Mouse (Mus musculus): Measurements from ENCODE around the gene Med20. TPM values are rescaled to one million over a fixed set of nuclear protein-coding genes. Genes with fewer than 3 reads are reported as not detected.
A peak's percentile ranks its signal among the peaks of the same experiment; 100 is the strongest.

The Med20 gene
- 38.7 and 39.7 TPM in 2 replicates for polyA plus RNA-seq (2015; fragmentation: Nextera tagmentation; extraction: Ambion mirVana)

- H3K4me3 ChIP-seq (replicated peaks): peak within 1 kb of the TSS; percentile 72
- peaks cover 21% of the 10 kb centered on the region for H3K4me1 ChIP-seq
- H3K9me3 ChIP-seq: no peaks in the 10 kb centered on the region
- H3K27me3 ChIP-seq (replicated peaks): no peaks in the 10 kb centered on the region
- ATAC-seq (ENCODE audit: insufficient read depth, low FRiP score, low read depth): peak; percentile 94
- peak within 1 kb of the TSS; percentile 81 for H3K27ac ChIP-seq
- peaks cover 12% of the 10 kb centered on the region for H3K36me3 ChIP-seq
- WGBS: under 1% methylated on average over 59 of the region's 59 CpGs
- H3K4me2 ChIP-seq: peak within 1 kb of the TSS; percentile 84
- H3K9ac ChIP-seq: peak within 1 kb of the TSS; percentile 57
These were observed at the start of gene Med20, which contains the start of the genes Bysl and Gm20517 for GRCm38 (mm10) chr17:47610849-47611660. Med20 (plus strand) TSS chr17:47611582. Bysl (minus strand) TSS chr17:47611492. Gm20517 (plus strand) TSS chr17:47611589.

- Histone ChIP-seq H3K36me3 (no peaks in the 10 kb centered on the region), H3K4me2 (no peak overlapping the region), H3K9me3 (no peaks in the 10 kb centered on the region), H3K27ac (no peak overlapping the region), H3K4me3 (replicated peaks) (no peak overlapping the region), H3K4me1 (peaks cover 2% of the 10 kb centered on the region; the same call in 1 of the 2 replicates), H3K9ac (no peak overlapping the region), H3K27me3 (replicated peaks) (no peaks in the 10 kb centered on the region)
- 80% methylated on average over 6 of the region's 6 CpGs for WGBS
- no peak for ATAC-seq (ENCODE audit: insufficient read depth, low FRiP score, low read depth)
These were observed 48.5 kb upstream of the Med20 start for GRCm38 (mm10) chr17:47562875-47563274.

DNA sequence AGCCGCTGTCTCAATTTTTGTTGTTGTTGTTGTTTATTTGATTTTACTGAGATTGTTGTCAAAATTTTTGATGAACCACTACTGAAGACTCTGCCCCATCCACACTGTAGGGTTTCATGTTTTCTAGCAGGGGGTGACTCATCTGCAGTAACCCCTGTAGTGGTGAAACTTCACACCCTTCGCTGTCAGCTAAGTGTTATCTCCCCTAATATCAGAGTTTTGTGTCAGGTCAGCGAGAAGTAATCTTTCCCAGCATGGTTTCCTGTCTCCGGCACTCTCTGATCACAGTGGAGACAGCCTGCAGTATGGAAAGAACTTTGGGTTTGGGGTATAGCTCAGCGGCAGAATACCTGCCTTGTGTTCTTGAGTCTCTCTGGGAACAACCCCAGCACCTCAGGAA, 46.8 kb upstream of the Med20 start:
- Histone ChIP-seq H3K4me1 (peaks cover 2% of the 10 kb centered on the region; the same call in 1 of the 2 replicates), H3K27ac (no peak overlapping the region), H3K4me3 (replicated peaks) (no peak overlapping the region), H3K27me3 (replicated peaks) (no peaks in the 10 kb centered on the region), H3K4me2 (no peak overlapping the region), H3K36me3 (no peaks in the 10 kb centered on the region), H3K9me3 (no peaks in the 10 kb centered on the region), H3K9ac (no peak overlapping the region)
- ATAC-seq (ENCODE audit: insufficient read depth, low FRiP score, low read depth): no peak
- 74% methylated on average over 5 of the region's 5 CpGs for WGBS

DNA sequence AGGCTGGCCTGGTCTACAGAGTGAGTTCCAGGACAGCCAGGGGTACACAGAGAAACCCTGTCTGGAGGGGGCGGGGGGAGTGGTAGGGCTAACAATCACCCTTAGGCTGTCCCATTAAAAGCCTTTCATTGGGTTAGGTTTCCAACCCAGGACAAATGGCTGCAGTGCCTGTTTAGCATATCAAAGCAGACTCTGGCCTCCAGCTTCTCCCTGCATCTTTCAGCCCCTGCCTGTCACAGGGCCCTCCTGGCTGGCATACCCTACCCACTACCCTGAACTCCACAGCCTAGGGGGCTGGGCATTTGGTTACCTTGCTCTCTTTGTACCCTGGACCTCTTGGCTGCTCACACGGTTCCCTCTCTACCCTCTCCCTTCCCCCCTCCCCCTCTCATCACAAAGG, 45.2 kb upstream of the Med20 start:
- Histone ChIP-seq H3K4me3 (replicated peaks) (no peak overlapping the region), H3K4me2 (no peak overlapping the region), H3K27ac (no peak overlapping the region), H3K9me3 (no peaks in the 10 kb centered on the region), H3K27me3 (replicated peaks) (no peaks in the 10 kb centered on the region), H3K9ac (no peak overlapping the region), H3K4me1 (no peaks in the 10 kb centered on the region), H3K36me3 (no peaks in the 10 kb centered on the region)
- no peak for ATAC-seq (ENCODE audit: insufficient read depth, low FRiP score, low read depth)
- WGBS: 62% methylated on average over 2 of the region's 2 CpGs

- H3K4me1 ChIP-seq: no peaks in the 10 kb centered on the region
- H3K27me3 ChIP-seq (replicated peaks): no peaks in the 10 kb centered on the region
- H3K27ac ChIP-seq: peak overlapping the region; percentile 26; the same call in 1 of the 2 replicates
- H3K9ac ChIP-seq: no peak overlapping the region
- H3K4me3 ChIP-seq (replicated peaks): no peak overlapping the region
- WGBS: 68% methylated on average over 3 of the region's 3 CpGs
- no peaks in the 10 kb centered on the region for H3K36me3 ChIP-seq
- no peak for ATAC-seq (ENCODE audit: insufficient read depth, low FRiP score, low read depth)
- no peaks in the 10 kb centered on the region for H3K9me3 ChIP-seq
- no peak overlapping the region for H3K4me2 ChIP-seq
These were observed 44.1 kb upstream of the Med20 start for GRCm38 (mm10) chr17:47567271-47567670.

GRCm38 (mm10) chr17:47568389-47568788, 43.0 kb upstream of the Med20 start:
- Histone ChIP-seq H3K27me3 (replicated peaks) (no peaks in the 10 kb centered on the region), H3K36me3 (no peaks in the 10 kb centered on the region), H3K9ac (no peak overlapping the region), H3K4me2 (no peak overlapping the region), H3K4me1 (no peaks in the 10 kb centered on the region), H3K4me3 (replicated peaks) (no peak overlapping the region), H3K27ac (no peak overlapping the region), H3K9me3 (no peaks in the 10 kb centered on the region)
- WGBS: 88% methylated on average over 3 of the region's 3 CpGs
- ATAC-seq (ENCODE audit: insufficient read depth, low FRiP score, low read depth): peak; percentile 83; the same call in 1 of the 2 replicates

GRCm38 (mm10) chr17:47568951-47569527, 42.3 kb upstream of the Med20 start:
- H3K4me2 ChIP-seq: no peak overlapping the region
- no peaks in the 10 kb centered on the region for H3K9me3 ChIP-seq
- H3K4me1 ChIP-seq: no peaks in the 10 kb centered on the region
- H3K9ac ChIP-seq: no peak overlapping the region
- no peak overlapping the region for H3K27ac ChIP-seq
- ATAC-seq (ENCODE audit: insufficient read depth, low FRiP score, low read depth): no peak
- 80% methylated on average over 10 of the region's 10 CpGs for WGBS
- H3K27me3 ChIP-seq (replicated peaks): no peaks in the 10 kb centered on the region
- H3K36me3 ChIP-seq: no peaks in the 10 kb centered on the region
- H3K4me3 ChIP-seq (replicated peaks): no peak overlapping the region

DNA sequence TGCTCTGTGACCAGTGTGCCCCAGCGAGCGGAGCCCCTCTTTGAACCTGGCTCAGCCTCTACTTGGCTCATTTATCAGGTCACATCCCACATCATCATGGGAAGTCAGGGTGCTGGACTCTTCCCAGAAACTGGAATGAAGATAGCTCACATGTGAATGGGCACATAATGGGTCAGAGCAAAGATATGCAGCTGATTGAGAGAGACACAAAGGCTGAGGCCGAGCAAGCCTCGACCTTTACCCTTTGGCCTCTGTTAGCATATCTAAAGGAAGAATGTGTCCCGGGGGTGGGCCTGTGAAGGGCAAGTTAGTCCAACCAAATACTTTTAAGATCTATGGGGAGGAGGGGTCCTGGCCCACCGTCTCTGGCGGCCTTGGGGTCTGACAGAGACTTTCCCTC, 39.8 kb upstream of the Med20 start:
- no peak for ATAC-seq (ENCODE audit: insufficient read depth, low FRiP score, low read depth)
- Histone ChIP-seq H3K4me3 (replicated peaks) (no peak overlapping the region), H3K4me2 (no peak overlapping the region), H3K4me1 (no peaks in the 10 kb centered on the region), H3K9ac (no peak overlapping the region), H3K27me3 (replicated peaks) (no peaks in the 10 kb centered on the region), H3K9me3 (no peaks in the 10 kb centered on the region), H3K36me3 (no peaks in the 10 kb centered on the region), H3K27ac (no peak overlapping the region)
- 49% methylated on average over 7 of the region's 7 CpGs for WGBS

GRCm38 (mm10) chr17:47572436-47572835, 38.9 kb upstream of the Med20 start:
- ATAC-seq (ENCODE audit: insufficient read depth, low FRiP score, low read depth): no peak
- Histone ChIP-seq H3K9me3 (no peaks in the 10 kb centered on the region), H3K27me3 (replicated peaks) (no peaks in the 10 kb centered on the region), H3K4me3 (replicated peaks) (no peak overlapping the region), H3K4me1 (no peaks in the 10 kb centered on the region), H3K9ac (no peak overlapping the region), H3K36me3 (no peaks in the 10 kb centered on the region), H3K27ac (no peak overlapping the region), H3K4me2 (no peak overlapping the region)

- no peak overlapping the region for H3K9ac ChIP-seq
- H3K27ac ChIP-seq: no peak overlapping the region
- H3K9me3 ChIP-seq: no peaks in the 10 kb centered on the region
- no peak overlapping the region for H3K4me2 ChIP-seq
- no peak overlapping the region for H3K4me3 ChIP-seq (replicated peaks)
- 69% methylated on average over 8 of the region's 8 CpGs for WGBS
- ATAC-seq (ENCODE audit: insufficient read depth, low FRiP score, low read depth): no peak
- H3K27me3 ChIP-seq (replicated peaks): no peaks in the 10 kb centered on the region
- no peaks in the 10 kb centered on the region for H3K4me1 ChIP-seq
- no peaks in the 10 kb centered on the region for H3K36me3 ChIP-seq
These were observed 37.4 kb upstream of the Med20 start for GRCm38 (mm10) chr17:47574028-47574427.

GRCm38 (mm10) chr17:47574830-47575229, 36.6 kb upstream of the Med20 start:
- ATAC-seq (ENCODE audit: insufficient read depth, low FRiP score, low read depth): no peak
- H3K36me3 ChIP-seq: no peaks in the 10 kb centered on the region
- no peak overlapping the region for H3K9ac ChIP-seq
- no peaks in the 10 kb centered on the region for H3K4me1 ChIP-seq
- no peaks in the 10 kb centered on the region for H3K27me3 ChIP-seq (replicated peaks)
- WGBS: 66% methylated on average over 11 of the region's 11 CpGs
- no peaks in the 10 kb centered on the region for H3K9me3 ChIP-seq
- H3K27ac ChIP-seq: no peak overlapping the region
- H3K4me3 ChIP-seq (replicated peaks): no peak overlapping the region
- no peak overlapping the region for H3K4me2 ChIP-seq

DNA sequence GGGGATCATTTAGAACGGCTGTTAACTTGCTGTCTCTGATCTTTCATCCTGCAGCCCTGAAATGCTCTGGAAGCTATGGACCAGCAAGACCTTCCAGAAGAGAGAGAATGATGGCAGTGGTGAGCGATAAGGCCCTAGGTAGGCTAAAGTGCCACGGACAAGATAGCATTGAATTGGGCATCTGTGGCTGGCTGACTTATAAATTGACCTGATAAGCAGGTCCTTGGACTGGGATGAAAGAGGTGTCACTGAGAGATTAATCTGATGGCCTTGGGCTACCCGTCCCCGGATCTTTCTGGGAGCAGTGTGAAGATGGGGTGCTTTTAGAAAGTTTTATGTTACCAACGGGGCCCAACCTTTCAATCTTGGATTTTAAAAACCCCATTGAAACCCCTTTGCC, 32.7 kb upstream of the Med20 start:
- 73% methylated on average over 6 of the region's 6 CpGs for WGBS
- Histone ChIP-seq H3K36me3 (no peaks in the 10 kb centered on the region), H3K4me2 (no peak overlapping the region), H3K27ac (no peak overlapping the region), H3K4me1 (no peaks in the 10 kb centered on the region), H3K4me3 (replicated peaks) (no peak overlapping the region), H3K27me3 (replicated peaks) (no peaks in the 10 kb centered on the region), H3K9me3 (no peaks in the 10 kb centered on the region), H3K9ac (no peak overlapping the region)
- peak; percentile 75 for ATAC-seq (ENCODE audit: insufficient read depth, low FRiP score, low read depth)

Measured in stomach, embryonic 15.5 days (tissue).